In the genomic region with DNA sequence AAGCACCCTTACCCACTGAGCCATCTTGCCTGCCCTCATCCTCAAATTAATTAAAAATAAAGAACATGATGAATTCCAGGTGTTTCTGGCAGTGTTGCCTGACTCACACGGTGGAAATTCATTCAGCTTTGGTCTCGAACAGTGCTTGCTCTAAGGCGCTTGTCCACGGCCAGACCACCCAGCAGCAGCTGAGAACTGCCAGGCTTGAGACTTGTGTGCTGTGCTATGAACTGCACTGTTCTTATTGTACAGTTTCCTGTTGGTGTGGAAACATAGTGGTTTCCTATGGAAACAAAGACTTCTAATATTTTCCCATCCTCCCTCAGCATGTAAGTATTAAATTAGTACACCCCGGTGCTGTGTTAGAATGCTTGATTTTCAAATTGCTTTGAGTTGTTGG, we compare ENCODE assay signal across 13 mouse cellular contexts. TPM values are rescaled to one million over a fixed set of nuclear protein-coding genes. Genes with fewer than 3 reads are reported as not detected.
DNase-seq lines count a peak whose midpoint lies in the region; ATAC-seq lines count a peak whose summit lies in the region.
"Had no signal": no experiment of that assay in that cellular context is flagged by ENCODE, and none has a peak within 500 bp of the region (broad histone marks: within the 10 kb centered on the region; RNA-seq: fewer than 3 reads in every experiment).

No protein-coding gene starts in this region.

- DNase-seq in limb, embryonic 11.5 days (ENCODE audit: low spot score): peak; percentile 23
- no peak for DNase-seq in limb, embryonic 10.5 days (ENCODE audit: low spot score)
- DNase-seq in CD4-positive helper T cell, adult 2 months (ENCODE audit: low read depth, low spot score): peak; percentile 83
- DNase-seq in adrenal gland, postnatal 4 days (ENCODE audit: low spot score in 2 of 2): no peak
- no peak for DNase-seq in lung, postnatal 25 days (ENCODE audit: low spot score)
- DNase-seq in forebrain, embryonic 14.5 days (ENCODE audit: low spot score): no peak
- DNase-seq: cerebellum, adult 18-20 months had no signal

- H3K9ac ChIP-seq in limb, embryonic 11.5 days (ENCODE audit: low read length): no peak overlapping the region
- no peak overlapping the region for H3K9ac ChIP-seq in forebrain, embryonic 14.5 days (ENCODE audit: low read length)

- H3K4me3 ChIP-seq in limb, embryonic 11.5 days (ENCODE audit: low read depth, low read length): no peak overlapping the region
- no peak overlapping the region for H3K4me3 ChIP-seq in limb, embryonic 10.5 days
- no peak overlapping the region for H3K4me3 ChIP-seq in forebrain, embryonic 14.5 days (ENCODE audit: low read depth, low read length)

- no peak overlapping the region for H3K4me2 ChIP-seq in limb, embryonic 11.5 days (ENCODE audit: low read depth, severe bottlenecking)
- H3K4me2 ChIP-seq in forebrain, embryonic 14.5 days (ENCODE audit: low read length): no peak overlapping the region

- WGBS in limb, embryonic 11.5 days: 43% methylated on average over 5 of the region's 5 CpGs
- WGBS in limb, embryonic 10.5 days: 51% methylated on average over 5 of the region's 5 CpGs
- whole genome bisulfite sequencing in forebrain, embryonic 14.5 days: 79% methylated on average over 5 of the region's 5 CpGs

- ATAC-seq in limb, embryonic 11.5 days (ENCODE audit: insufficient number of reproducible peaks, low FRiP score, low TSS enrichment, low read depth): no peak
- peak; percentile 48 for ATAC-seq in granulocyte monocyte progenitor cell, adult 5-6 weeks (replicated peaks; ENCODE audit: poor library complexity, severe bottlenecking)
- peak; percentile 54 for ATAC-seq in megakaryocyte progenitor cell, adult 5-6 weeks (replicated peaks; ENCODE audit: poor library complexity)
- no peak for ATAC-seq in forebrain, embryonic 14.5 days

- H3K36me3 ChIP-seq in limb, embryonic 11.5 days (ENCODE audit: control insufficient read depth, insufficient read depth, low read length): no peaks in the 10 kb centered on the region
- no peaks in the 10 kb centered on the region for H3K36me3 ChIP-seq in limb, embryonic 10.5 days
- H3K36me3 ChIP-seq in forebrain, embryonic 14.5 days (ENCODE audit: control insufficient read depth, insufficient read depth, low read length): no peaks in the 10 kb centered on the region

- H3K9me3 ChIP-seq in limb, embryonic 11.5 days (ENCODE audit: control insufficient read depth, low read length): no peaks in the 10 kb centered on the region
- no peaks in the 10 kb centered on the region for H3K9me3 ChIP-seq in limb, embryonic 10.5 days (replicated peaks)
- no peaks in the 10 kb centered on the region for H3K9me3 ChIP-seq in forebrain, embryonic 14.5 days (replicated peaks; ENCODE audit: control insufficient read depth, low read length)

- no peaks in the 10 kb centered on the region for H3K27me3 ChIP-seq in limb, embryonic 11.5 days (ENCODE audit: control insufficient read depth, insufficient read depth, low read length)
- no peaks in the 10 kb centered on the region for H3K27me3 ChIP-seq in limb, embryonic 10.5 days (ENCODE audit: low read depth, poor library complexity, severe bottlenecking)
- H3K27me3 ChIP-seq in forebrain, embryonic 14.5 days (replicated peaks; ENCODE audit: control insufficient read depth, insufficient read depth, low read length): no peaks in the 10 kb centered on the region

- H3K4me1 ChIP-seq in limb, embryonic 11.5 days (ENCODE audit: control insufficient read depth, insufficient read depth, low read length): no peaks in the 10 kb centered on the region
- peaks cover 10% of the 10 kb centered on the region for H3K4me1 ChIP-seq in limb, embryonic 10.5 days
- H3K4me1 ChIP-seq in forebrain, embryonic 14.5 days (ENCODE audit: control insufficient read depth, insufficient read depth, low read length): no peaks in the 10 kb centered on the region

- H3K27ac ChIP-seq in limb, embryonic 11.5 days (replicated peaks; ENCODE audit: low read depth, low read length): no peak overlapping the region
- no peak overlapping the region for H3K27ac ChIP-seq in limb, embryonic 10.5 days
- no peak overlapping the region for H3K27ac ChIP-seq in forebrain, embryonic 14.5 days (ENCODE audit: low read depth, low read length)

RNA-seq across cellular contexts. Expression of a gene that starts 5.4 kb away (rescaled TPM):
- polyA plus RNA-seq in limb, embryonic 11.5 days (2014; fragmentation: Nextera tagmentation; extraction: Ambion mirVana): not detected in 2 replicates
- polyA plus RNA-seq in limb, embryonic 10.5 days (2016; fragmentation: Nextera tagmentation; extraction: Ambion mirVana): not detected in 2 replicates
- not detected in 2 replicates for total RNA-seq in granulocyte monocyte progenitor cell, adult 5-6 weeks (2014; fragmentation: Nextera tagmentation)
- total RNA-seq in granulocyte monocyte progenitor cell, adult 5-6 weeks (2017): 0.21 TPM in 1 of 2 replicates, not detected in the other
- 0.12 and 0.44 TPM in 2 replicates for total RNA-seq in megakaryocyte progenitor cell, adult 5-6 weeks (2015)
- total RNA-seq in megakaryocyte progenitor cell, adult 5-6 weeks (2017): 0.17 and 0.33 TPM in 2 replicates
- under 1 TPM in 1 of 2 experiments, not detected in 1; 0.87 TPM for total RNA-seq in adrenal gland, postnatal 4 days (2021)
- not detected in 2 replicates for polyA plus RNA-seq in forebrain, embryonic 14.5 days (2014; fragmentation: Nextera tagmentation; extraction: Ambion mirVana)
- total RNA-seq: layer of hippocampus, adult 18-20 months; left cerebral cortex, postnatal 10 days had no signal
- polyA plus RNA-seq: brain, embryonic 14.5 days; erythroblast, embryonic 14.5 days had no signal

RNA-seq across cellular contexts. Expression of a gene that starts 6.7 kb away (rescaled TPM):
- polyA plus RNA-seq in limb, embryonic 11.5 days (2014; fragmentation: Nextera tagmentation; extraction: Ambion mirVana): 0.33 and 0.37 TPM in 2 replicates
- polyA plus RNA-seq in limb, embryonic 10.5 days (2016; fragmentation: Nextera tagmentation; extraction: Ambion mirVana): not detected in 2 replicates
- not detected in 2 replicates for total RNA-seq in granulocyte monocyte progenitor cell, adult 5-6 weeks (2014; fragmentation: Nextera tagmentation)
- not detected in 2 replicates for total RNA-seq in granulocyte monocyte progenitor cell, adult 5-6 weeks (2017)
- total RNA-seq in megakaryocyte progenitor cell, adult 5-6 weeks (2015): not detected in 2 replicates
- 0.30 and 3.1 TPM in 2 replicates for total RNA-seq in megakaryocyte progenitor cell, adult 5-6 weeks (2017)
- total RNA-seq in adrenal gland, postnatal 4 days (2021): under 1 TPM in 1 of 2 experiments, not detected in 1; 0.76 TPM
- polyA plus RNA-seq in forebrain, embryonic 14.5 days (2014; fragmentation: Nextera tagmentation; extraction: Ambion mirVana): not detected in 2 replicates
- total RNA-seq: layer of hippocampus, adult 18-20 months; left cerebral cortex, postnatal 10 days had no signal
- polyA plus RNA-seq: brain, embryonic 14.5 days; erythroblast, embryonic 14.5 days had no signal

RNA-seq across cellular contexts. Expression of a gene that starts 21.6 kb away (rescaled TPM):
- 27.9 and 31.6 TPM in 2 replicates for polyA plus RNA-seq in limb, embryonic 11.5 days (2014; fragmentation: Nextera tagmentation; extraction: Ambion mirVana)
- 20.4 and 24.2 TPM in 2 replicates for polyA plus RNA-seq in limb, embryonic 10.5 days (2016; fragmentation: Nextera tagmentation; extraction: Ambion mirVana)
- 37.9 and 49.8 TPM in 2 replicates for total RNA-seq in granulocyte monocyte progenitor cell, adult 5-6 weeks (2014; fragmentation: Nextera tagmentation)
- total RNA-seq in granulocyte monocyte progenitor cell, adult 5-6 weeks (2017): 25.6 and 28.5 TPM in 2 replicates
- total RNA-seq in megakaryocyte progenitor cell, adult 5-6 weeks (2015): 45.7 and 48.1 TPM in 2 replicates
- total RNA-seq in megakaryocyte progenitor cell, adult 5-6 weeks (2017): 32.4 and 44.6 TPM in 2 replicates
- total RNA-seq in adrenal gland, postnatal 4 days (2021): 10 to 100 TPM; 81.6 to 90.5 TPM
- 46.0 and 53.0 TPM in 2 replicates for polyA plus RNA-seq in forebrain, embryonic 14.5 days (2014; fragmentation: Nextera tagmentation; extraction: Ambion mirVana)

RNA-seq across cellular contexts. Expression of a gene that starts 22.5 kb away (rescaled TPM):
- not detected in 2 replicates for polyA plus RNA-seq in limb, embryonic 11.5 days (2014; fragmentation: Nextera tagmentation; extraction: Ambion mirVana)
- not detected in 2 replicates for polyA plus RNA-seq in limb, embryonic 10.5 days (2016; fragmentation: Nextera tagmentation; extraction: Ambion mirVana)
- not detected in 2 replicates for total RNA-seq in granulocyte monocyte progenitor cell, adult 5-6 weeks (2014; fragmentation: Nextera tagmentation)
- not detected in 2 replicates for total RNA-seq in granulocyte monocyte progenitor cell, adult 5-6 weeks (2017)
- not detected in 2 replicates for total RNA-seq in megakaryocyte progenitor cell, adult 5-6 weeks (2015)
- total RNA-seq in megakaryocyte progenitor cell, adult 5-6 weeks (2017): not detected in 2 replicates
- under 1 TPM in 1 of 2 experiments, not detected in 1; 0.93 TPM for total RNA-seq in adrenal gland, postnatal 4 days (2021)
- polyA plus RNA-seq in forebrain, embryonic 14.5 days (2014; fragmentation: Nextera tagmentation; extraction: Ambion mirVana): not detected in 2 replicates
- total RNA-seq: layer of hippocampus, adult 18-20 months; left cerebral cortex, postnatal 10 days had no signal
- polyA plus RNA-seq: brain, embryonic 14.5 days had no signal

RNA-seq across cellular contexts. Expression of a gene that starts 52.6 kb away (rescaled TPM):
- 11.6 and 14.1 TPM in 2 replicates for polyA plus RNA-seq in limb, embryonic 11.5 days (2014; fragmentation: Nextera tagmentation; extraction: Ambion mirVana)
- 12.7 and 13.6 TPM in 2 replicates for polyA plus RNA-seq in limb, embryonic 10.5 days (2016; fragmentation: Nextera tagmentation; extraction: Ambion mirVana)
- not detected in 2 replicates for total RNA-seq in granulocyte monocyte progenitor cell, adult 5-6 weeks (2014; fragmentation: Nextera tagmentation)
- not detected in 2 replicates for total RNA-seq in granulocyte monocyte progenitor cell, adult 5-6 weeks (2017)
- not detected in 2 replicates for total RNA-seq in megakaryocyte progenitor cell, adult 5-6 weeks (2015)
- not detected in 2 replicates for total RNA-seq in megakaryocyte progenitor cell, adult 5-6 weeks (2017)
- 1 to 10 TPM; 7.2 to 7.4 TPM for total RNA-seq in adrenal gland, postnatal 4 days (2021)
- polyA plus RNA-seq in forebrain, embryonic 14.5 days (2014; fragmentation: Nextera tagmentation; extraction: Ambion mirVana): 0.18 and 0.38 TPM in 2 replicates
- polyA plus RNA-seq: erythroblast, embryonic 14.5 days had no signal

Comparison
In these comparisons a context has a peak if more than half of its experiments do, and no peak if none do; other contexts are left out.
1. DNase-seq: peak in limb, embryonic 11.5 days (single experiment) and CD4-positive helper T cell, adult 2 months (single experiment); none in limb, embryonic 10.5 days (single experiment), adrenal gland, postnatal 4 days (0 of 2), lung, postnatal 25 days (single experiment) and forebrain, embryonic 14.5 days (single experiment).
2. ATAC-seq: peak in granulocyte monocyte progenitor cell, adult 5-6 weeks (single experiment) and megakaryocyte progenitor cell, adult 5-6 weeks (single experiment); none in limb, embryonic 11.5 days (single experiment) and forebrain, embryonic 14.5 days (single experiment).